Mouse (Mus musculus): Measurements from ENCODE around the gene Dram1.

GRCm38 (mm10) chr10:88295091-88295490, 83.8 kb downstream of the Dram1 start:
- TF ChIP-seq CTCF (IDR thresholded peaks at IDR 0.05; ENCODE audit: extremely low read depth, insufficient read depth, insufficient read length, insufficient replicate concordance) (no peak), POLR2A (IDR thresholded peaks at IDR 0.05; ENCODE audit: low read depth, low read length) (no peak)
